Mouse (Mus musculus): Measurements from ENCODE around the gene Aldh1b1. TPM values are rescaled to one million over a fixed set of nuclear protein-coding genes. Genes with fewer than 3 reads are reported as not detected.

Aldh1b1 gene
- polyA plus RNA-seq, 1 experiment from 2014 or later, result 153 TPM

DNA sequence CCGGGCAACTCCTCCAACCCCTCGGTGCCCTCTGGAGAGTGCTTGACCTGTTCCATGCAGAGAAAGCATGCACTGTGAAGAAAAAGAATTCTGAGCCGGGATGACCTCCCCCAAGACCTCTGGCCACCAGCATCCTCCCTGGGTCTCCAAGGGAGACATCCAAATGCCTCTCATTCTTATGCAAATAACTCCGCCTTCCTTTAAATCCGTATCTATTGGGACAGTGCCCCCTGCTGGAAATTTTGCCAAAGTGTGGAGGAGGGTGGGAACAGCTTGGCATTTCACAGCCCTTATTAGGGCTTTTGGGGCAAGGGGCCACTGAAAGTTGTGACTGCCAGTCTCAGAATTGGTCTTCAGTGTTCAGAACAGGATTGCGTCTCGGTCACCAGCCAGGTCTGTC is 16.7 kb downstream of the Aldh1b1 start:
- Histone ChIP-seq H3K27ac (no peak overlapping the region), H3K36me3 (no peaks in the 10 kb centered on the region), H3K4me2 (no peak overlapping the region), H3K9ac (no peak overlapping the region), H3K9me3 (replicated peaks) (no peaks in the 10 kb centered on the region), H3K4me1 (replicated peaks) (peaks cover 26% of the 10 kb centered on the region), H3K27me3 (no peaks in the 10 kb centered on the region; the same call in 1 of the 2 replicates), H3K4me3 (no peak overlapping the region)
- ATAC-seq (replicated peaks; ENCODE audit: insufficient number of reproducible peaks, insufficient read depth, low FRiP score, low read depth), result no peak
- 44% methylated on average over 7 of the region's 7 CpGs for WGBS

DNA sequence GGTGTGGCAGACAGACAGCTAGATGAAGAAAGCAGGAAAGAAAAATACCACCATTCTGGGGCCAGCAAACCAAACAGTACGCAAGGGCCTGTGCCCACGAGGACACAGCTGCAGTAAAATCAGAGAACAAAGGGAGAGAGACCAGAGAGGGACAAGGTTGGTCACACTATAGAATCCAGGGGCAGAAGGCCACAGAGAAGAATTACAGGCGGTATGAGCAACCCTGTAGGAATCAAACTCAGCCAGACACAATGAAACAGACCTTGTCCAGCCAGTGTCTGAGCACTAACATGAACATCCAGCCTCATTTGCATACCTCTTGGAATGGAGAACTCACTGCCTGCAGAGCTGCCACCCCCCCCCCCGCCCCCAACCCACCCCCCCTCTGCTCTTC is 20.0 kb downstream of the Aldh1b1 start:
- peak overlapping the region; percentile 43 for H3K9ac ChIP-seq
- H3K27me3 ChIP-seq, result peaks cover 9% of the 10 kb centered on the region
- H3K27ac ChIP-seq, result peak overlapping the region; percentile 91
- ATAC-seq (replicated peaks; ENCODE audit: insufficient number of reproducible peaks, insufficient read depth, low FRiP score, low read depth), result no peak
- H3K9me3 ChIP-seq (replicated peaks), result no peaks in the 10 kb centered on the region
- H3K4me2 ChIP-seq, result peak overlapping the region; percentile 58
- 22% methylated on average over 3 of the region's 4 CpGs for WGBS
- no peak overlapping the region; the same call in 1 of the 2 replicates for H3K4me3 ChIP-seq
- no peaks in the 10 kb centered on the region for H3K36me3 ChIP-seq
- H3K4me1 ChIP-seq (replicated peaks), result peaks cover 47% of the 10 kb centered on the region

- Histone ChIP-seq H3K9me3 (replicated peaks) (no peaks in the 10 kb centered on the region), H3K4me3 (peak overlapping the region; percentile 24), H3K27me3 (peaks cover 15% of the 10 kb centered on the region), H3K4me1 (replicated peaks) (peaks cover 53% of the 10 kb centered on the region), H3K36me3 (no peaks in the 10 kb centered on the region), H3K4me2 (peak overlapping the region; percentile 58), H3K9ac (peak overlapping the region; percentile 3; the same call in 1 of the 2 replicates), H3K27ac (peak overlapping the region; percentile 91)
- ATAC-seq (replicated peaks; ENCODE audit: insufficient number of reproducible peaks, insufficient read depth, low FRiP score, low read depth), result peak; percentile 90
- 1% methylated on average over 17 of the region's 17 CpGs for WGBS
Observed at GRCm38 (mm10) chr4:45819208-45819931, 20.5 kb downstream of the Aldh1b1 start.

DNA sequence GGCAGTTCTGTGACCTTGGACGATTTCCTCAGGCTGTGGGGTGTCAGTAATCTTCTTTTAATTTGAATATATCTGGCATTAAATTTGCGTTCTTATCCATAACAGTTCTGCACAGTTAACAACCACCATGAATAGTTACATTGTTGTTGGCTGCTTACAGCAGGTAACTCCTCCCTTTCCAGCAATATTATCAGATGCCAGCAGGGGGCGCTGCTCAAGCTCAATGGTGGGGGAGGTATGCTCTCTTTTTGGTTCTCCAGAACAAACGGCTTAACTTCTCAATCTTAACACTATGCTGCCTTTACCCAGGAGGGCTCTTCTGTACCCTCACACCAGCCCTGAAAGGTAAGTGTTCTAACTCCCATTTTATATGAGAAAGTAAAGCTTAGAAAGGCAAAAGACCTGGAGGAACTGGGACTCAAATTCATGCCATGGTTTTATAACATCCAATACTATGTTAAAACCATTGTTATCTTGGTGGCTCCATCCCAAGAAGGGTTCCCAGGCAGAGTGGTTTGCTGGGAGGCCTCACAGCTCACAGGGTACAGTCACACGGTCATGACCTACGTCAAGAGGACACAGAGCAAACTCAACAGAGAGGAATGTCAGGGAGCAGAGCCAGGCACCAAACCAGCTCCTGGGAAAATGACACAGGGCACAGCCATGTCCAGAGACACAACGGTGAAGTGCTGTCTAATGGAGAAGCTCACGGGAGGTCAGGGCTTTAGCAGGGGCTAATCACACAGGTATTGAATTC is 21.4 kb downstream of the Aldh1b1 start:
- ATAC-seq (replicated peaks; ENCODE audit: insufficient number of reproducible peaks, insufficient read depth, low FRiP score, low read depth), result peak; percentile 74
- Histone ChIP-seq H3K4me3 (peak overlapping the region; percentile 24; the same call in 1 of the 2 replicates), H3K4me2 (peak overlapping the region; percentile 58), H3K4me1 (replicated peaks) (peaks cover 55% of the 10 kb centered on the region), H3K9me3 (replicated peaks) (no peaks in the 10 kb centered on the region), H3K27ac (peak overlapping the region; percentile 91), H3K36me3 (no peaks in the 10 kb centered on the region), H3K27me3 (peaks cover 24% of the 10 kb centered on the region), H3K9ac (no peak overlapping the region; the same call in 1 of the 2 replicates)
- WGBS, result 17% methylated on average over 8 of the region's 8 CpGs

- H3K27me3 ChIP-seq, result peaks cover 41% of the 10 kb centered on the region
- no peak overlapping the region for H3K4me2 ChIP-seq
- no peak overlapping the region for H3K4me3 ChIP-seq
- H3K4me1 ChIP-seq (replicated peaks), result peaks cover 60% of the 10 kb centered on the region
- no peak overlapping the region for H3K9ac ChIP-seq
- H3K9me3 ChIP-seq (replicated peaks), result no peaks in the 10 kb centered on the region
- H3K36me3 ChIP-seq, result no peaks in the 10 kb centered on the region
- no peak overlapping the region for H3K27ac ChIP-seq
- no peak for ATAC-seq (replicated peaks; ENCODE audit: insufficient number of reproducible peaks, insufficient read depth, low FRiP score, low read depth)
- WGBS, result 50% methylated on average over 3 of the region's 3 CpGs
Observed at GRCm38 (mm10) chr4:45821995-45822394, 23.2 kb downstream of the Aldh1b1 start.

DNA sequence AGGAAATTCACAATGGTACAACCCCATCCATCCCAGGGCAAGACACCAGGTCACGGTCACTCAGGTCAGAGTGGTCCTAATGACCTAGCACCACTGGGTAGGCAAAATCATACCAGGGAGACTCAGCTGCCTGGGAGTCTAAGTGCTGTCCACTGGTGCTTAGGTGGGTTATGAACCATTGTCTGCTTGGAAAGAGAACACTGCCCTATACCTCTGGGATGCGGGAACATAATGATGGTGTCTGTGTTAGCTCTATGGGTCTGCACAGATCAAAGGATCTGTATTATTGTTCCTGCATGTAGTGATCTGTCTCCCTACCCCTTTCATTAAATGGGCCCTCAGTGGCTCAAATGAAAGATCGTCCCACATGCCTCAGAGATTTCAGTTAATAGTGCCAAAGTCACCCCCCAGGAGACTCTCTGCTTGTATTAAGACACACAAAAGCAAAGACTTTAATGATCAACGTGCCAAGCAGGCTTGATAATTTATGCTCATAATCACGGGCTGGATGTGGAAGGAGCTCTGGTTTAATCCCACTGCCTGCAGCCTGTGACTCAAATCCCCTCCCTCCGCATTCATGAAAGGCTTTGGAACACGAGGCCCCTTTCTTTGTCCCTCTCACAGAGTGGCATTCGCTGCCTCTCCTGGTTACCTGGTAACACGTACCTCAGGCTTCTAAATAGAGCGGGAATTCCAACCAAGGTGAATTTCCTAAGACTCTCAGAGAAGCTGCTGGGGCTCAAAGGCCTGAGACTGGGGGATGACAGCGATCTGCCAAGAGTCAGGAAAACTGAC is 24.2 kb downstream of the Aldh1b1 start:
- peaks cover 51% of the 10 kb centered on the region for H3K27me3 ChIP-seq
- no peak overlapping the region for H3K4me2 ChIP-seq
- 38% methylated on average over 11 of the region's 11 CpGs for WGBS

DNA sequence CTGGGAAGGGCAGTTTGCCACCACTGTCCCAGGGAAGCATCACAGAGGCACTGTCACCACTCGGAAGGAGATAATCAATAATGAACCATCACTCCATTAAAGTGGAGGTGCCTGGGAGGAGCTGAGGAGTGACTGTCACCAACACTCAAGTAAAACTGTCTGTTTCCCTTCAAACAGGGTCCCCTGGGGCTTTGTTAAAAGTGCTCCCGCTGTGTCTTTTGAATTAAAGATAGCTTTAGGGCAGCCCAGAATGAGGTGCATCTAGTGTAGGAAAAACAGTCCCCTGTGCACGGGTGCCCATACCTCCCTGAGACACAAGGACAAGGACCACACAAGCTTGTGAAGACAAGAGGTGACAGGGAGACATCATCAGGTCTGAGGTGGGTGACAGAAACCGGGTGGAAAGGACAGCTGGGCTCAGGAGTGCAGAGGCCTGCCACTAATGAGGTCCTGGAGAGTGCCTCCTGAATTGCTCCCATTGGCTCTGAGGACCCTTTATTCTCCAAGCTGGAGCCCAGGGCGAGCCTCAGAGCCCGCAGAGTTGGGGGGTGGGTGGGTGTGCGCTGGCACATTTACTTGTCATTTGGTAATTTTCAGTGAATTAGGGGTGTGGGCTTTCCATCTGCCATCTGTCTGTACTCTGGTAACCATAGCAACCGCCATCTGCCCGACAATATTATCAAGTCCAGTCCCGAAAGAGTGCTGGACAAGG is 25.4 kb downstream of the Aldh1b1 start:
- no peak overlapping the region for H3K9ac ChIP-seq
- no peak overlapping the region for H3K27ac ChIP-seq

More for the DNA sequence above, 24.2 kb downstream of the Aldh1b1 start:
- H3K9me3 ChIP-seq (replicated peaks), result no peaks in the 10 kb centered on the region
- H3K36me3 ChIP-seq, result no peaks in the 10 kb centered on the region
- no peak overlapping the region for H3K9ac ChIP-seq
- ATAC-seq (replicated peaks; ENCODE audit: insufficient number of reproducible peaks, insufficient read depth, low FRiP score, low read depth), result no peak
- peaks cover 58% of the 10 kb centered on the region for H3K4me1 ChIP-seq (replicated peaks)
- H3K27ac ChIP-seq, result no peak overlapping the region
- H3K4me3 ChIP-seq, result no peak overlapping the region

DNA sequence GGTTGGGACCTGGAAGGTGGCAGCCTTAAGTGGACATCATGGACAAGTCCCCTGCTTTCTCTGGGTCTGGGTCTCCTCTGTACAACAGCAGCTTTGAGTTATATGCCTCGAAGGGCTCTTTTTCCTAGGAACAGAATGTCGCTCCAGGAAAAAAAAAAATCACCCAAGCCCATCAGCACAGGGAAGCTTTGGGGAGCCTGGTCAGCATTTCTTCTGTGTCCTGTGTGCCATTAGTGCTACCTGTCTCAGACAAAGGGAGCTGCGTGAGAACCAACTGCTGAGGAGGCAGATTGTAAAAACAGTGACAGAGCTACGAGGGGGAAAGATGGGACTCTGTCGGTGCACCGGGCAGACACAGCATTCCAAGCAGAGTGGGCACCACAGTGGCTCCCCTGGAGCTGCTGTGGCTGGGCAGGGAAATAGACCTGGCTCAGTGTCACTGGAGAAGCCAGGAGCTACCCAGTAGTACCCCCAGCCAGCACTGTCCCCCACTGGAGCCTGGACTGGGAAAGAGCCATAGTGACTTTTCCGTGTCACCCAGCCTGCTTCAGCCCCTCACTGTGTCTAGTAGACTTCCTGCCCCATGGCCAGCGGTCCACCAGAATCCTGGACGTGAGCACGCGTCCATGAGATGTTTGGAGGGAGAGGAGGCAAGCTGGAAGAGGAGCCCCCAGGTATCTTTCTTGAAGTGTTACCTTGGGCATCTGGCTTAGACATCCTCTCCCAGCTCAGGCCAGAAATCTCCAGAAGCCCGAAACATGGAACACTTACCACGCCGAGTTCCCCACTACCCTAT is 26.1 kb downstream of the Aldh1b1 start:
- Histone ChIP-seq H3K4me1 (replicated peaks) (peaks cover 40% of the 10 kb centered on the region), H3K27me3 (peaks cover 71% of the 10 kb centered on the region), H3K4me3 (no peak overlapping the region), H3K27ac (no peak overlapping the region), H3K9me3 (replicated peaks) (no peaks in the 10 kb centered on the region), H3K9ac (no peak overlapping the region), H3K4me2 (0 out of 2 replicates have a peak overlapping the region, but pooled peaks have one; percentile 14), H3K36me3 (no peaks in the 10 kb centered on the region)
- 40% methylated on average over 14 of the region's 14 CpGs for WGBS
- no peak for ATAC-seq (replicated peaks; ENCODE audit: insufficient number of reproducible peaks, insufficient read depth, low FRiP score, low read depth)

More for the DNA sequence above, 25.4 kb downstream of the Aldh1b1 start:
- H3K9me3 ChIP-seq (replicated peaks), result no peaks in the 10 kb centered on the region
- H3K4me3 ChIP-seq, result no peak overlapping the region
- ATAC-seq (replicated peaks; ENCODE audit: insufficient number of reproducible peaks, insufficient read depth, low FRiP score, low read depth), result no peak
- no peak overlapping the region for H3K4me2 ChIP-seq
- 13% methylated on average over 10 of the region's 10 CpGs for WGBS
- peaks cover 63% of the 10 kb centered on the region for H3K27me3 ChIP-seq
- H3K4me1 ChIP-seq (replicated peaks), result peaks cover 48% of the 10 kb centered on the region
- no peaks in the 10 kb centered on the region for H3K36me3 ChIP-seq

GRCm38 (mm10) chr4:45826275-45827040 is 27.6 kb downstream of the Aldh1b1 start, which contains the start of gene Igfbpl1:
TSS of gene Igfbpl1 (minus strand) at chr4:45826923.
- Histone ChIP-seq H3K27ac (no peak within 1 kb of the TSS), H3K4me2 (peak within 1 kb of the TSS; percentile 91), H3K4me3 (peak within 1 kb of the TSS; percentile 57), H3K9me3 (replicated peaks) (no peaks in the 10 kb centered on the region), H3K36me3 (no peaks in the 10 kb centered on the region), H3K4me1 (replicated peaks) (peaks cover 31% of the 10 kb centered on the region), H3K9ac (peak within 1 kb of the TSS; percentile 55), H3K27me3 (peaks cover 83% of the 10 kb centered on the region)
- 0 out of 2 replicates have a peak, but pooled peaks have one; percentile 40 for ATAC-seq (replicated peaks; ENCODE audit: insufficient number of reproducible peaks, insufficient read depth, low FRiP score, low read depth)
- 2% methylated on average over 68 of the region's 91 CpGs for WGBS
